Mouse (Mus musculus) CH12.LX (cell line): ENCODE data around the gene Cenpx.

Experiments used
- EP300 ChIP-seq: IDR thresholded peaks from 2 replicates; pipeline ENCODE4 v1.6.1; 2011; ENCODE audit warnings: low read length, improper control_type of control experiment
- MYC ChIP-seq: IDR thresholded peaks from 2 replicates; pipeline ENCODE4 v1.6.1; 2011; ENCODE audit warnings: low read depth, mild to moderate bottlenecking, improper control_type of control experiment, low read length
- NELFE ChIP-seq: IDR thresholded peaks from 2 replicates; pipeline ENCODE4 v1.6.1; 2011; ENCODE audit warnings: low read depth, low read length, improper control_type of control experiment
- UBTF ChIP-seq: IDR thresholded peaks from 2 replicates; pipeline ENCODE4 v1.6.1; 2012; ENCODE audit warnings: low read depth, mild to moderate bottlenecking, inconsistent platforms, low read length, improper control_type of control experiment, moderate library complexity
- USF1 ChIP-seq: IDR thresholded peaks from 2 replicates; pipeline ENCODE4 v1.6.1; 2014; ENCODE audit warnings: low read depth, mild to moderate bottlenecking, inconsistent platforms, low read length, improper control_type of control experiment

- no peak for TF ChIP-seq NELFE
- TF ChIP-seq USF1, result no peak
- no peak for TF ChIP-seq UBTF
- no peak for TF ChIP-seq MYC
- TF ChIP-seq EP300, result no peak
Measured at GRCm38 (mm10) chr11:120682683-120683082, 30.9 kb downstream of the Cenpx start.
